In genomic region chr1:135847139-135847562, GRCm38 (mm10) we compare ENCODE assay signal across 8 mouse cellular contexts. TPM values are rescaled to one million over a fixed set of nuclear protein-coding genes. Genes with fewer than 3 reads are reported as not detected.
DNase-seq lines count a peak whose midpoint lies in the region; ATAC-seq and TF ChIP-seq lines count a peak whose summit lies in the region.

No protein-coding gene starts in this region.

- H3K9ac ChIP-seq in neural tube, embryonic 15.5 days (replicated peaks) = no peak overlapping the region
- H3K9ac ChIP-seq in intestine, postnatal 0 days (ENCODE audit: low read depth, low read length) = no peak overlapping the region

- peak; percentile 85 for TF ChIP-seq CTCF in intestine, postnatal 0 days (IDR thresholded peaks at IDR 0.05; ENCODE audit: low read depth)

- no peak for ATAC-seq in cerebellum, adult (ENCODE audit: insufficient number of reproducible peaks, low FRiP score, low TSS enrichment)
- ATAC-seq in neural tube, embryonic 15.5 days (ENCODE audit: low FRiP score) = no peak
- peak; percentile 55 for ATAC-seq in intestine, postnatal 0 days

- H3K4me1 ChIP-seq in neural tube, embryonic 15.5 days = peaks cover 6% of the 10 kb centered on the region; the same call in 1 of the 2 replicates
- 0 out of 2 replicates have a peak, but pooled peaks cover under 1% of the 10 kb centered on the region for H3K4me1 ChIP-seq in intestine, postnatal 0 days (replicated peaks; ENCODE audit: control insufficient read depth, insufficient read depth, low read length)

- H3K4me2 ChIP-seq in neural tube, embryonic 15.5 days = no peak overlapping the region
- 0 out of 2 replicates have a peak overlapping the region, but pooled peaks have one; percentile 3 for H3K4me2 ChIP-seq in intestine, postnatal 0 days (replicated peaks; ENCODE audit: low read depth)

- no peaks in the 10 kb centered on the region for H3K27me3 ChIP-seq in neural tube, embryonic 15.5 days (replicated peaks)
- H3K27me3 ChIP-seq in intestine, postnatal 0 days (replicated peaks; ENCODE audit: control insufficient read depth, insufficient read depth, low read length) = no peaks in the 10 kb centered on the region

- H3K27ac ChIP-seq in neural tube, embryonic 15.5 days (replicated peaks) = no peak overlapping the region
- no peak overlapping the region for H3K27ac ChIP-seq in intestine, postnatal 0 days (ENCODE audit: low read depth, low read length)

- H3K9me3 ChIP-seq in neural tube, embryonic 15.5 days (replicated peaks) = no peaks in the 10 kb centered on the region
- H3K9me3 ChIP-seq in intestine, postnatal 0 days (ENCODE audit: control insufficient read depth) = no peaks in the 10 kb centered on the region

- H3K36me3 ChIP-seq in neural tube, embryonic 15.5 days = no peaks in the 10 kb centered on the region
- H3K36me3 ChIP-seq in intestine, postnatal 0 days (ENCODE audit: control insufficient read depth, insufficient read depth) = no peaks in the 10 kb centered on the region

- 35% methylated on average over 6 of the region's 6 CpGs for WGBS in neural tube, embryonic 15.5 days
- 26% methylated on average over 6 of the region's 6 CpGs for WGBS in intestine, postnatal 0 days

- H3K4me3 ChIP-seq in neural tube, embryonic 15.5 days (replicated peaks) = no peak overlapping the region
- no peak overlapping the region for H3K4me3 ChIP-seq in intestine, postnatal 0 days (ENCODE audit: low read depth, low read length)

- peak; percentile 12 to 14 for DNase-seq in cerebellum, adult 18-20 months
- peak; percentile 63 for DNase-seq in neural tube, embryonic 10.5 days (ENCODE audit: extremely low spot score, low spot score)
- DNase-seq in c-Kit-positive CD71-positive TER-119-positive erythroid progenitor cells, embryonic 14.5 days (ENCODE audit: low spot score) = peak; percentile 74
- DNase-seq in lung, postnatal 10 days = peak; percentile 61
- peak; percentile 67 for DNase-seq in testis, postnatal 10 days (ENCODE audit: low spot score)

RNA-seq across cellular contexts. Expression of gene Tnnt2, which starts 11.0 kb away (rescaled TPM):
- polyA plus RNA-seq in neural tube, embryonic 15.5 days (2015; fragmentation: Nextera tagmentation; extraction: Ambion mirVana) = 9.7 and 12.3 TPM in 2 replicates
- polyA plus RNA-seq in intestine, postnatal 0 days (2015; fragmentation: Nextera tagmentation; extraction: Ambion mirVana) = 56.8 and 73.9 TPM in 2 replicates

RNA-seq across cellular contexts. Expression of gene Lad1, which starts 28.8 kb away (rescaled TPM):
- polyA plus RNA-seq in neural tube, embryonic 15.5 days (2015; fragmentation: Nextera tagmentation; extraction: Ambion mirVana) = 0.65 and 15.3 TPM in 2 replicates
- 208 and 224 TPM in 2 replicates for polyA plus RNA-seq in intestine, postnatal 0 days (2015; fragmentation: Nextera tagmentation; extraction: Ambion mirVana)

Comparison
In these comparisons a context has a peak if more than half of its experiments do, and no peak if none do; other contexts are left out.
1. DNase-seq: peak in every context shown above with its lines; median percentile 74 in c-Kit-positive CD71-positive TER-119-positive erythroid progenitor cells, embryonic 14.5 days; 67 in testis, postnatal 10 days; 63 in neural tube, embryonic 10.5 days; 61 in lung, postnatal 10 days; 13 in cerebellum, adult 18-20 months.
2. RNA of gene Lad1, which starts 28.8 kb away (polyA plus RNA-seq): 208 to 224 TPM in intestine, postnatal 0 days; 0.65 to 15.3 TPM in neural tube, embryonic 15.5 days; every median in the first group is over 10 times any median in the second.